Comparison of ENCODE assay signal across 17 mouse cellular contexts in the genomic region with DNA sequence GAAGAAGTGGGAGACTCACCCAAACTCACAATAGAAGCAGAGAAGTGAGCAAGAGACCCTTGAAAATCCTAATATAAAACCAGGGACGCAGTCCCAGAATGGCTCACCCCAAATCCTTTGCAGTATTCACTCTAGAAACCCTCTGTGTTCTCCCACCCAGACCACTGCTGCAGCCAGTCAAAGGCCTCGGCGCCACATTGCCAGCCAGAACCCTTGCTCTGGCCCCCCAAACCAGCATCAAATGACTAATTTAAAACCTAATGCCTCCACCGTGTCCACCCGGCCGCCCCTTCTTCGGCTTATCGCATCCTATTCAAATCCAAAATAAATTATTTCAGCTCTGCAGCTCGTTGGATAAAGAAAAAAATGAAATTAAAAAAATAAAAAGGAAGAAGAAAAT.
"Had no signal": no experiment of that assay in that cellular context is flagged by ENCODE, and none has a peak within 500 bp of the region (broad histone marks: within the 10 kb centered on the region; RNA-seq: fewer than 3 reads in every experiment).

No protein-coding gene starts in this region.

- ATAC-seq: liver, postnatal 0 days; lung, postnatal 0 days had no signal

- H3K27me3 ChIP-seq: liver, embryonic 13.5 days; liver, embryonic 15.5 days; lung, embryonic 15.5 days; megakaryocyte, embryonic 14.5 days; neural tube, embryonic 12.5 days; stomach, embryonic 15.5 days had no signal

- H3K36me3 ChIP-seq: liver, embryonic 13.5 days; liver, embryonic 15.5 days; lung, embryonic 15.5 days; neural tube, embryonic 12.5 days; stomach, embryonic 15.5 days had no signal

- H3K9ac ChIP-seq: liver, embryonic 13.5 days; liver, embryonic 15.5 days; liver, postnatal 0 days; lung, embryonic 15.5 days; neural tube, embryonic 12.5 days; stomach, embryonic 15.5 days had no signal

- H3K4me2 ChIP-seq: liver, embryonic 13.5 days; liver, embryonic 15.5 days; lung, embryonic 15.5 days; neural tube, embryonic 12.5 days; stomach, embryonic 15.5 days had no signal

- H3K4me3 ChIP-seq: liver, embryonic 13.5 days; liver, embryonic 15.5 days; lung, embryonic 15.5 days; megakaryocyte, embryonic 14.5 days; neural tube, embryonic 12.5 days; stomach, embryonic 15.5 days had no signal

- H3K4me1 ChIP-seq: liver, embryonic 13.5 days; liver, embryonic 15.5 days; lung, embryonic 15.5 days; megakaryocyte, embryonic 14.5 days; stomach, embryonic 15.5 days had no signal

- DNase-seq: liver, embryonic 13.5 days; liver, postnatal 0 days; lung, adult 2 months; lung, postnatal 14 days; lung, postnatal 36 days; right cerebral cortex, postnatal 14 days; thymus, adult 2 months; thymus, postnatal 25 days; thymus, postnatal 4 days had no signal

- H3K9me3 ChIP-seq: liver, embryonic 13.5 days; liver, embryonic 15.5 days; lung, embryonic 15.5 days; neural tube, embryonic 12.5 days; stomach, embryonic 15.5 days had no signal

- H3K27ac ChIP-seq: liver, embryonic 13.5 days; liver, embryonic 15.5 days; lung, embryonic 15.5 days; macrophage; neural tube, embryonic 12.5 days; stomach, embryonic 15.5 days; stomach, postnatal 0 days had no signal
